Mouse (Mus musculus): Measurements from ENCODE around the gene Stk24.

The Stk24 gene

DNA sequence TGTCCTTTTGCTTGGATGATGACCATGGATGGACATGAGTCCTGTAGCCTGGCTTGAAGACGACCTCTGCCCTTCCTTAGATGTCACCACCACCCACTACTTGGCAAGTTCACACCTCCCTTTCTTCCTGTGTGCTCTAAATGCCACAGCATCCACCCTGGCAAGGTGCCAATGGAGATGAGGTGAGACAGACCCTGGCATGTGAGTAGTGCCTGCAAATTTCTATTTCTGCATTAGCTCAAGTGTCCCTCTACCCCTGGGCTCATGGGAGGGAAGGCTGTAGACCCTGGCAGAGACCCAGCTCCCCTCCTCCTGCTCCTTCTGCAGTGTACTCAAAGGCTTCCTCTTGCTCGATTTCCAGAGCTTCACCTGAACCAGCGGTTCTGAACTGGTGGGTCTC lies 64.9 kb downstream of the Stk24 start:
- no peak for DNase-seq (ENCODE audit: low read depth, low spot score)

DNA sequence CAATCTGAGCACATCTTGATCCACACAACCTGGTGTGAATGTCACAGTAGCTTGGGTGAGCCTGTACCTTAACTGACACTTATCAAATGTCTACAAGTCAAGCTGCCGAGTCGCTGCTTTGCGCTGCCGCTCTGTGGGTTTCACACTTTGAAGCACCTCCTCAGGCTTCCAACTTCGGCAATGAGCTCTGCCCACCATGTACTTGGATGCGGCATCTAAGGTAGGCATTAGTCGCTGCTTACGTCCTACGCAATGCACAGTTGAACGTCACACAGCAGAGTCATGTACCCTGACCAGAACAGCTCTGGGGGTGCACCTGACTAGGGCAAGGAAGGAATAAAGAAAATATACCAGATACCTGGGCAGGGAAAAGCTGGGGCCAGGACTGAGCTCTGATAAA lies 66.5 kb downstream of the Stk24 start:
- no peak for DNase-seq (ENCODE audit: low read depth, low spot score)

DNA sequence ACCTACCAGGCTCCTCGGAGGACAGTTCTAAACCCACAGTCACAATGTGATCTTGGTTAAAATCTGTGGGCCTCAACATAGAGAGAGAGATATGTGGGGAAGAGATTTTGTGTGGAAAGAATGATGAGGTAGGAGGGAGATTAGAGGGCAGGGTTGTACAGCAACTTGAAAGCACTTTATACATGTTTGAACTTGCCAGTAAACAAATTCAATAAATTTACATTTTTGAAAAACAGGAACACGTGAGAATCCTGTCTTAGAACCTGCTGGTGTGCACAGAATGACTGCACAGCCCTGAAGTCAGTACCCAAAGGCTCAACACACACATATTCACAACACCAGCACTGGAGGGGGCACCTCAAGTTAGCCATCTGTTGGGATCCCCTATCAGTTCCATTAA lies 68.7 kb downstream of the Stk24 start:
- no peak for DNase-seq (ENCODE audit: low read depth, low spot score)

DNA sequence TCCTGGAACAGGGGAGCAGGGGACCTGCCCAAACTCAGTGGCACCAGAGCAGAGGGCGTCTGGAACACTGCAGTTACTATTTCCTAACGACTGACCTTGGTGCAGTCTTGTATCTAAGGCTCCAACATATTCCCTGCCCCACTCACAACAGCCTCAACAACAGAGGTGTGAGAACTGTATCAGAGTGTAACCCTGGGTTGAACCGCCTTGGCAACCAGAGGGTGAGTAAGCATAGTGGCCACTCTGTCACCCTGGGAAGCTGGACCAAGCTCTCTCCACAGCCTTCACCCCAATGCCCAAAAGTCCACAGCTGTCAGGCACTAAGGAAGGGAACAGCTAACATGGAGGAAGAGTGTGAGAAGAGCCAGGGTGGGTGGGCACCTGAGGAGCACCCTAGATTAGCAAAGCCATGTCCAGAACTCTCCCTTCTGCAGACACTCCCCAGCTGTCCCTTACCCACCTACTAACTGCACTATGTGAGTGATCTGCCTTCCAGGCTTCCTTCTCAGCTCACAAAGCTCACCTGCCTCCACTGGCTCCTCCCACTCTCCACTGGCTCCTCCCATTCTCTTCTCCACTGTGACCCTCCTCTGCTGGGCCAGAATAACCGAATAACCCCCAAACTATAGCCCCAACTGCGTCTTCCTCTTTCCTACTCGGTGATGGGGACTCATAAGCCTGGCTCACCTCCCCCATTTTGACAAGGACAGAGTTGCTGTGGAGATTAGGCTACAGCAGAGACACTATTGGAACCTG lies 69.3 kb downstream of the Stk24 start:
- no peak for DNase-seq (ENCODE audit: low read depth, low spot score)

DNA sequence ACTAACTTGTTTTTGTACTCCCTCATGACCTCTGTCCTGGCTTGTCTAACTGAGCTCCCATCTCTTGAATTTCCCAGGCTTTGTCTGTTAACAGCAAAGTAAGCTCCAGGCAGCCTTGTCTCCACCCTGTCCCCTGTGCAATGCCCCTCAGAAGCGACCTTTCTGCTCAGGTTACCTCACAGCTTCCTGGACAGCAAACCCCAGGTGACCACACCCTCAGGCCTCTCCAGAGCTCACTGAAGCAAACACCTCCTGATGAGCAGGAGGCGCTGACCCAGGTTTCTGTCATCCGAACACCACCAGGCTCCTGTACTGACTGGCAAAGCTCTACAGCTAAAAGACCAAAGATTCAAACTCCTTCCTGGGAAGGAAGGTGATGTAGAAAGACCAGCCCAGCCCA lies 69.9 kb downstream of the Stk24 start:
- DNase-seq (ENCODE audit: low read depth, low spot score), result no peak

DNA sequence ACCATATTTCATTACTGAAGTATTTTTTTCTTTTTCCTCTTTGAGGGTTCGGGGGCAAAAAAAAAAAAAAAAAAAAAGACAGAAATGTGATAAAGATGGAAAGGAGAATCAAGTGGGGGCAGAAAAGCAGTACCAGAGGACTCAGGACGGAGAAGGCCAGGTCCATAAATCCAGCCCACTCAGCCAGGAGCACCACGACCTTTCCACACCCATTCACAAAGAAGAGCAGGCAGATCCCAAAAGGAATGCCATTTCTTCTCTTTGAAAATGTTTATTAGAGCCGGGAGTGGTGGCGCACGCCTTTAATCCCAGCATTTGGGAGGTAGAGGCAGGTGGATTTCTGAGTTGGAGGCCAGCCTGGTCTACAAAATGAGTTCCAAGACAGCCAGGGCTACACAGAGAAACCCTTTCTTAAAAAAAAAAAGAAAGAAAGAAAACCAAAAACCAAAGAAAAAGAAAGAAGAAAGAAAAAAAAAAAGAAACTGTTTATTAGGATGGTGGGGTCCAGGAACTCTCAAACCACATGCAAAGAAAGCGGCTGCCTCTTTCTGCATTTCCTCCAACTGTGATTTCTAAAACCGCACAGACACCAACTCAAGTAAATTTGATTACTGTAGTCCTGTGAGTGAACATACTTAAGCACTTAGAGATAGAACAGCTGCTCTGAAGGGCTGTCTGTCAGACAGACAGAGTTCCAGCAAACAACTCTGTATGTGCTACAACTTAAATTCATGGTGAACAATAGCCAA lies 74.3 kb downstream of the Stk24 start:
- DNase-seq (ENCODE audit: low read depth, low spot score), result no peak

DNA sequence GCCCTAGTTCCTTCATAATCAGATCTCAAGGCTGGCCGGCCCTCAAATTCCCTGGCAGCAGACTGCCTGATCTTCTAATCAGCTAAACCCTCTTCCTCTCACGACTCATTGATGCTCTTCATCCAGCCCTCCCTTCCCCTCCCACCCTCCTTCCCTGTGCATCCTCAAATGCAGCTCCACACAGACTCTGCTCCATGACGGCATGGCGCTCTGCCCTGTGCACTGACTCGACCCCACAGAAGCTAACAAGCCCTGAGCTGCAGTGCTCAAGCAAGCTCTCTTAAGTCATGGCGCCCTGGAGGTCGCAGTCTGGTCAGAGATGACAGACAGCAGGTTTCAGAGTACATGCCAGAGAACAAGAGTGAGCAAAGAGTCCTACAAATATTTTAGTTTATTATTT lies 75.3 kb downstream of the Stk24 start:
- DNase-seq (ENCODE audit: low read depth, low spot score), result no peak

DNA sequence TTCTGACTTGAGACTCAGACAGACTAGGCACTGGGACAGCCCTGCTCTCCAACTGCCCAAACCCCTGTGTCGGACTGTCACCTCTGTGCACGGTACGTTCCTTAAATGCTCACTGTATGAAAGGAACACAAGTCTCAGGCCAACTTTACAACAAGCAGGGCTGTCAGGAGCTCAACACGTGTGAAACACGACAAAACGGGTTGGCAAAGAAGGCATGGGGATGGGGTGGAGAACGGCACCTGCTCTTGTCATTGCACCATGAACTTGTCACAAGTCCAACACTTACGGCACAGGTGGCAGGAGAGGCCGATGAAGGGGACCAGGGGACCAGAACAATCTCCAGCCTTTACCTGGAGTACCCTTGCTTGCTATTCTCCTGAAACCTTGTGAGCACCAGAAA lies 80.7 kb downstream of the Stk24 start:
- no peak for DNase-seq (ENCODE audit: low read depth, low spot score)

DNA sequence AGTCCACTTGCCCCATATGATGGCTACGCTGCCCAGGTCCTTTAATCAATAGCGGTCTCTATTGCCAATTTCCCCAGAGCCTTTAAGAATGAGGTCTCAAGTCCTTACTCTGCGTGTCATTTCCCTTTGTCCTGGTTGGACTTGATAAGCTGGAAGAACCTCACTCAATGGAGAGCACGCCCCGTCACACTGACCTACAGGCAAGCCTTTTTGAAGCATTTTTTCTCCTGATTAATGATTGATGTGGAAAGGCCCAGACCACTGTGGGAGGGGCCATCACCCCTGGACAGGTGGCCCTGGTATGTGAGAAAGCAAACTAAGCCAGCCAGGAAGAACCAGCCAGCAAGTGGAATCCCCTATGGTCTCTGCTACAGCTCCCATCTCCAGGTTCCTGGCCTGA lies 81.3 kb downstream of the Stk24 start:
- DNase-seq (ENCODE audit: low read depth, low spot score), result no peak

DNA sequence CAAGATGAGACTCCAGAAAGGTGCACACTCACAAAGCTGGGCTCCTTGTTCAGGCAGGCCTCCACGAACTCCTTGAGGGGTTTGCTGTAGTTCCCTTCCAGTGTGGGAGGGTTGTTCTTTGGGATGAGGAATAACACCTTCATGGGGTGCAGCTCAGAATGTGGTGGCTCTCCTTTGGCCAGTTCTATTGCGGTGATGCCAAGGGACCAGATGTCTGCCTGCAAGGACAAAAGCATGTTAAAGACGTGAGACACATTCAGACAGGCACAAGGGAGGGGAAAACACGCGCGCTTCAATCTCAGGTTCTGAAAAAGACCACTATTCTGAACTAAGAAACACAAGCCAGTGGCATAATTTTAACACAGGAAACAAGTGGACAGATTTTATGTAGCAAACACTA lies 82.7 kb downstream of the Stk24 start:
- no peak for DNase-seq (ENCODE audit: low read depth, low spot score)

DNA sequence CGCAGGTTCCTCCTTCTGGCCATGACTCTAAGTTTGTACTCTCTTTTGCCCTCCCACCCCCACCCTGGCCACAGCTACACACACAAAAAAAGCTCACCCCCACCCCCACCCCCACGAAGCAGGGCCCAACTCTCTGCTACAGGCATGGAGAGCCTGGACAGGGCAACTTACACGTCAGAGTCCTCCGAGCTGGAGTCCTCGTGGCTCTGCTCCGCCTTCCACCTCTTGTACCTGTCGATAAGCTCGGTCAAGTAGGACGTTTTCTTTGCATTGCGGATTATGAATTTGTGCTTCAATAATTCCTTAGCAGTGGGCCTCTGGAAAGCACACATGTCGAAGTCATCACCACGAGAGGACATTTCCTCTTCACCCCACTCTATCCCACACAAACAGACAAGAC lies 85.3 kb downstream of the Stk24 start:
- no peak for DNase-seq (ENCODE audit: low read depth, low spot score)

DNA sequence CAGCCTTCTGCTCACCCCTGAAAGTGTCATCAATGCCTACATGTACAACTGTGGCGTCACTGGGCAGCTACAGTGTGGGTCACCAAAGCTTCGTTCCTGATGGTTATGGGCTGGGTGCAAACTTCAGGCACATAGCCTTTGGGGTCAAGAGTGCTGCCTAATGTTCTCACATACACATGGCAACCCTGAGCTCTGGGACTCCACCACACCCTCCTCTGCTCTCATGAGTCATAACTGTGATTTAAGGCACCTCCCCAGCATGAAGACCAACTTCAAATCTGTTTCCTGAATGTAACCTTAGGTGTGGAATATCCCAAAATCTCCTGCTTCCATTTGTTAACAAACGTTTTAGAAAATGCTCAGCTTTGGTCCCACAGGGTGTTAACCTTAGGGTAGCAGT lies 87.4 kb downstream of the Stk24 start:
- DNase-seq (ENCODE audit: low read depth, low spot score), result no peak

DNA sequence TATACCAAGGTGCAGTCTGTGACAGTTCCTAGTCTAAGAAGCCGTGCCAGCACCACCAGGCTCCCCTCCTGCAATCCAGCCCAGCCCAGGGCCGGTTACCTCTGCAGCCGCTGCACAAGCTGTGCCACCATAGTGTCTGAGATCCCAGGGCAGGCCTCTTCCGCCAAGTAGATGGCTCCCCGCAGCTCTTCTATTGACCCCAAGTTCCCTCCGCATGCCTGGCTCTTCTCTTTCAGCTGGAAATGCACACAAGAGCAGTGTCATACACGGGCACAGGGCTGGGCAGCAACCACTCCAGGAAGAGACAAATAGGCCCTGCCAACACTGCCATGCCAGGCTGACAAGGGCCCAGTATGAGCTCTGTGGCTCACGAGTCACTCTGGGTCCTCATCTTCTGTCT lies 87.9 kb downstream of the Stk24 start:
- no peak for DNase-seq (ENCODE audit: low read depth, low spot score)

DNA sequence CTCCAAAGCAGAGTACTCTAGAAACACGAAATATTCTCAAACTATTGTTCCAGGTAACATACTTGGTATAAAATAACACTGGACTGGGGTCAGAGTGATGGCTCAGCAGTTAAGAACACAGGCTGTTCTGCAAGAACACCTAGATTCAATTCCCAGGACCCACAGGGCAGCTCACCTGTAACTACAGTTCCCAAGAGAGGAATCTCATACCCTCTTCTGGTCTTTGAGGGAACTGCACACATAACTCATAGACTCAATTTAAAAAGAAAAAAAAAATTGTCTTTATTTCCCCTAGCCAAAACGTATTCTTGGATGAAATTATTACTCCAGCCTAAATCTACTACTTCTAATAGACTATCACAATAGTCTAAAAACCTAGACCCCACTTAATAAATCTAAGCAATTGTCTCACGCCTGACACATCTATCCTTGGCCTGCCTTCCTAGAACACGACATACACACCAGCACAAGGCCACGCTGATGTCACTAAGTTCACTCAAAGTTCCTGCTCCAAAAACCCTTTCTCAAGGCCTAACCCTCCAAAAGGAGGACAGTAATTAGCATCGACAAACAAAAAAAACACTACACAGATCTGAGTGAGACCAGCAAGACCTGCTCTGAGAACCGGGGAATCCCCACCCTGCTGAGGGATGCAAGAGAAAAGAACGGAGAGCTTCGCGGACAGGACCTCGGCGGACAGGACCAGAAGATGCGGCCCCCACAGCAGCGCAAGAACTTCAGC lies 94.3 kb downstream of the Stk24 start:
- no peak for DNase-seq (ENCODE audit: low read depth, low spot score)

DNA sequence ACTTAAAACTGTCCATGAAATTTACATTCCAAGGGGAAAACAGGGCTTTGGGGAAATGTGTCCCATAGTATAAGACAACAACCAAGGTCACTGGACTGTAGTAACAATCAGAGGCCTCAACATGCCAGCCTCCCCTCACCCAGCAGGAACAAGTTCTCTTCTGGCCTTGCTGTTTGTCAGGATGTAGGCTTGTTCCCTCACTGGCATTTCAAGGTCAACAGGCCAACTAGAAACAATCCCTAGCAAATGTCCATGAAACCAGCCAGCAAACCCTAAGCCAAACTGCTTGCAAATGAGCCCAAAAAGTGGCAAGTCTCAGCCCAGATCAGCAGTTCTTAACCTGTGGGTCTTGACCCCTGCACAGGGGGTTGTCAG lies 98.5 kb downstream of the Stk24 start:
- no peak for DNase-seq (ENCODE audit: low read depth, low spot score)

DNA sequence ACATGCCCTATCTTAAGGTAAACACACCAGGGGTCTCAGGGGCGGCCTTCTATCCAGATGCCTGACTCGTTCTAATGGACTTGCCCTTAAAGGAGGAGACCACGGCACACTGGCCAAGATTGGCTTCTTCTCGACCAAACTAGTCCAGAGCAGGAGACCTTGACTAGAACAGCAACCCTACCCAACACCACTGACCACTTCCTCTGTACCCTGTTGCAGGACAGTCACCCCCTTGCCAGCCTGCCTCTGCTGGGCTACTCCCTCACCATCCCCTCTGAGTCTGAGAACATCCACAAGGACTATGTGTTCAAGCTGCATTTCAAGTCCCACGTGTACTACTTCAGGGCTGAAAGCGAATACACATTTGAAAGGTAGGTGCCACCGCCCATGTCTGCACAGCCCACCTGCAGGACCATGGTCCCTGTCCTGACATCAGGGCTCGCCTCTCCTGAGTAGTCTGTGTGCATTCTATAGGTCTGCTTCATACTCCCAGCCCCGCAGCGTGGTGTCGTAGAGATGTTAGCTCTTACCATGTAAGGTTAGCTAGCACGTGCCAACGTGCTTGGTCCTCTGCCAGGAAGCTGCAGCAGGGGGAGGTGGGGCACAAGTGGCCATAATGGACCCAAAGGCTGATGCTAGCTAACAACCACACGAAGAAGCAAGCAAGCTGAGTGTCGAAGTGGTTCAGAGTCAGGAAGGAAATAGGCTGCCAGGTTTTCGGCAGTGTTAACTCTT lies 99.0 kb downstream of the Stk24 start:
- DNase-seq (ENCODE audit: low read depth, low spot score), result no peak

DNA sequence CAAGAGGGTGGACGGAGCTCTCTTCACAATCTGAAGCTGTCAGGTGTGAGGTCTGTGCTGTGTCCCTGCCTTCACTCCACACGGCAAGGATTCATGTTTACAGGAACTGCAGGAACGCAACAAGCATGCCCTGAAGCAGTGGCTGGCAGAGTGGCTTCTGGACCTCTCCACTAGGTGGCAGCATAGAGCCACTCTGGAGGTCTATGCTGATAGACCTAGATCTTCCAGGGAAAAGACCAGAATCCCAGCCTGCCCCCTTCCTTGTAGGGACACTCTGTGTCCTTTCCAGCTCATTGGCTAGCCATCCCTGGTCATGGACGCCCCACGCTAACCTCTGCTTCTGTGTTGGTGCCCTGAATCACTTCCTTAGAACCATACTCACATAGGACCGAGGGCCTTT lies 100.7 kb downstream of the Stk24 start:
- DNase-seq (ENCODE audit: low read depth, low spot score), result peak; percentile 75

DNA sequence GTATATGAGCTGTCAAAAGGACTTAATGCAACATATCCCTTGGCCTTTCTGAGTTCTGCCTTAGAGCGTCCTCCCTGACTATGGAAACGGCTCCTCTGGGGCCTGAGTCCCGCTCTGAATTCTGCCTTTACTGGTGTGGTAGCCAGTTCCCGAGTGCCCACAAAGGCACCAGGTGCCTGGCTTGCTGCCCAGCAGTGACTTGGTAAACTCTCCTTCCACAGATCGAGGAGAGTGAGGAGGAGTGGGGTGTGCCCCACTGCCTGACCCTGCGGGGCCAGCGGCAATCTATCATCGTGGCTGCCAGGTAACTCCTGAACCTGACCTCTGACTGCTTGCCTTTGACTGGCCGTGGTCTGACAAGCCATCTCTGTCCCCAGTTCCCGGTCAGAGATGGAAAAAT lies 103.8 kb downstream of the Stk24 start:
- DNase-seq (ENCODE audit: low read depth, low spot score), result no peak

DNA sequence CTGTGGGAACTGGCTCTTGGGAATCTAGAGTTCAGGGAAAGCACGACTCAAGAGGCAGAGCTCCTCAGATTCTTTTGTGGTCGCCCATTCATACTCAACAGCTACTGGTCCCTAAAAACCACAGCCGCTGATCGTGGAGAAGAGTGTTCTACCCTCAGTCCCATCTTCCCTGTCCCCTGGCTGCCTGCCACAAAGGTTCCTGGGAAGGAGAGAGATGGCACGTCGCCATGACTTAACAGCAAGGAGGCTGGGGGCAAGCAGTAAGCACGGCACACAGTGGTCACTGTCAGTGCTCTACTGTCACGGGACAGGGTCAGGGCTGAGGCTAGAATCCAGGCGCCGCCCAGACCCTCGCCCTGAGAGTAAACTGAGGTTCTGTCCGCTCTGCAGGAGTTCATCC lies 104.8 kb downstream of the Stk24 start:
- DNase-seq (ENCODE audit: low read depth, low spot score), result no peak

DNA sequence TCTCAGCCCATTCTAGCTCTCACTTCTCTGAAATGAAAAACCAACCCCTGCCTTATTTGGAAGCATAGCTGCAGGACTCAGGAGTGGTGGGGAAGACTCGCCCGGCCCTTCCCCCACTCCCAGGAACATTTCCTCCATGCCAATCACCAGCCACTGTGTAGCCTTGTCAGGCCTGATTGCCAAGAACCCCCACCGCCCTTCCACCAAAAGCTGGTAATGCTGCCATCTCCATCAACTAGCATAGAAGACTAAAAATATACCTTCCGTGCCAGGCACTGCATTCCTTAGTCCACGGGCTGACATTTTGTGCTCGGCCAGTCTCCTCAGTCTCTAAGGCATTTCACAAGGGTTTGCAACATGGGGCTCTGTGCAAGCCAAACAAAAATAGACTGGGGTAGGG lies 109.3 kb downstream of the Stk24 start:
- no peak for DNase-seq (ENCODE audit: low read depth, low spot score)

DNA sequence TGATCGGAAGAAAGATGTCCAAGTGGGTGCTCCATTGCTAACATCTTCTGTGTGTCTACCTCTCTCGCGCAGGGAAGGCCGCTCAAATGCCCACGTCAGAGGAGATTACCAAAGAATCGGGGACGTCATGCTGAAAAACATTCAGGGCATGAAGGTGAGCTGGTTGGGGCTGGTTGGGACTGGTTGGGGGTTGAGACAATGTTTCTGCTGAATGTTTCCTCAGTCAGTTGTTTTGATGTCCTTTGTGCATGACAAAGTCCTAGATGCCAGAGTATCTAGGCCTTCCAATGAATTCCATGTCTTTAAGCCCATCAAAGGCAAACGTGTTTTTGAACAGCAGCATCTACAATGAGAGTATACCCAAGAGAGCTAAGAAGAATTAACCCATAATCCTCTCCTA lies 112.0 kb downstream of the Stk24 start:
- DNase-seq (ENCODE audit: low read depth, low spot score), result no peak

DNA sequence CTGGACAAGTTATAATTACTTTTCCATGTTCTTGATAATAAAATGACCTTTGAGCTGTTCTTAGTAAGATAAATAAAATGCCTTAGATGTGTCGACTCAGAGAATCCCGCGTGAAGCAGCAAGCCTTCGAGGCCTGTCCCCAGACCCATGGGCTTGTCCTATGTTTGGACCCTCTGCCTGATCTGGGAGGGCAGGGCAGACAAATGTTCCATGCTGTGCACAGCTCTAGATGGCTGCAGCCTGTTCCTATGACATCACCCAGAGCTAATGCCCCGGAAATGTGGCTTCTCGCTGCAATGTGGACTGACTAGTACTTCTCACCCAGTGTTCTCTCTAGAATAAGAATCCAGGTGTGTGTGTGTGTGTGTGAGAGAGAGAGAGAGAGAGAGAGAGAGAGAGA lies 115.4 kb downstream of the Stk24 start:
- DNase-seq (ENCODE audit: low read depth, low spot score), result no peak

Measured in embryo, embryonic 11.5 days (tissue).